Mouse (Mus musculus) CH12.LX (cell line): ENCODE results near the gene Hist1h4c. TPM values are rescaled to one million over a fixed set of nuclear protein-coding genes. Genes with fewer than 3 reads are reported as not detected.

ENCODE experiments used
- DNase-seq: peaks from one replicate; pipeline ENCODE4 v3.0.0-alpha.2; 2013; ENCODE audit errors: extremely low read depth
- H3K27ac ChIP-seq: 2 replicates; pipeline ENCODE4 v1.5.1; 2012; ENCODE audit warnings: low read depth, mild to moderate bottlenecking, control low read depth, moderate library complexity; ENCODE audit not compliant: insufficient read depth
- H3K27me3 ChIP-seq: replicated peaks from 2 replicates; pipeline ENCODE3; 2012; ENCODE audit warnings: inconsistent platforms
- H3K36me3 ChIP-seq, 2 experiments: replicated peaks in 1 of 2; 2 replicates each; pipeline versions ENCODE3 to v1.6.1; 2012; ENCODE audit warnings: inconsistent platforms in 1 of 2, low read length in 1 of 2, mild to moderate bottlenecking in 1 of 2, mixed read lengths in 1 of 2, moderate library complexity in 1 of 2; ENCODE audit not compliant: control insufficient read depth in 1 of 2, insufficient read depth in 1 of 2
- H3K4me1 ChIP-seq, 2 experiments: 2 replicates each; pipeline ENCODE4 v1.6.1; 2012; ENCODE audit warnings: inconsistent platforms in 1 of 2, moderate library complexity in 1 of 2; ENCODE audit not compliant: insufficient read depth in 2 of 2, control insufficient read depth in 1 of 2
- H3K4me2 ChIP-seq: 2 replicates; pipeline ENCODE4 v1.6.1; 2012; ENCODE audit warnings: low read depth, mild to moderate bottlenecking, control low read depth; ENCODE audit not compliant: poor library complexity, insufficient read depth, severe bottlenecking
- H3K4me3 ChIP-seq, 3 experiments: fragments of 150-350 bp in 1 of 3; sonication (generic) in 1 of 3; replicated peaks in 1 of 3; 2 replicates each; pipeline versions ENCODE3 to v1.5.1; 2011 to 2012; ENCODE audit warnings: low read depth in 2 of 3, low read length in 2 of 3, mild to moderate bottlenecking in 2 of 3, moderate library complexity in 2 of 3, control low read depth in 1 of 3, improper control_type of control experiment in 1 of 3, inconsistent platforms in 1 of 3, mixed read lengths in 1 of 3; ENCODE audit not compliant: poor library complexity in 1 of 3
- H3K79me2 ChIP-seq: replicated peaks from 2 replicates; pipeline ENCODE4 v1.6.1; 2012; ENCODE audit warnings: mild to moderate bottlenecking, moderate library complexity; ENCODE audit not compliant: control insufficient read depth, poor library complexity, insufficient read depth, severe bottlenecking; ENCODE audit errors: extremely low read depth
- H3K9ac ChIP-seq: 2 replicates; pipeline ENCODE4 v1.6.1; 2012; ENCODE audit warnings: low read depth, mild to moderate bottlenecking, control low read depth, moderate library complexity; ENCODE audit not compliant: insufficient read depth
- H3K9me3 ChIP-seq: replicated peaks from 2 replicates; pipeline ENCODE3; 2012; ENCODE audit warnings: low read length, inconsistent platforms, mixed read lengths
- BHLHE40 ChIP-seq: IDR thresholded peaks from 2 replicates; pipeline ENCODE4 v1.6.1; 2011; ENCODE audit warnings: mild to moderate bottlenecking, low read depth, low read length, improper control_type of control experiment
- CHD1 ChIP-seq: IDR thresholded peaks from 2 replicates; pipeline ENCODE4 v1.6.1; 2012; ENCODE audit warnings: low read depth, low read length, improper control_type of control experiment, inconsistent platforms
- CHD2 ChIP-seq: IDR thresholded peaks from 2 replicates; pipeline ENCODE4 v1.6.1; 2011; ENCODE audit warnings: low read length, improper control_type of control experiment
- CTCF ChIP-seq, 2 experiments: IDR thresholded peaks in 1 of 2; conservative IDR thresholded peaks in 1 of 2; 2 replicates each; pipeline ENCODE4 v1.5.1; 2011 to 2012; ENCODE audit warnings: low read depth in 2 of 2, low read length in 2 of 2, improper control_type of control experiment in 1 of 2, inconsistent platforms in 1 of 2, mild to moderate bottlenecking in 1 of 2, moderate library complexity in 1 of 2
- E2F4 ChIP-seq: IDR thresholded peaks from 2 replicates; pipeline ENCODE4 v1.6.1; 2011; ENCODE audit warnings: low read depth, low read length, improper control_type of control experiment; ENCODE audit not compliant: insufficient replicate concordance
- ELF1 ChIP-seq: IDR thresholded peaks from 2 replicates; pipeline ENCODE4 v1.6.1; 2014; ENCODE audit warnings: low read depth, mild to moderate bottlenecking, inconsistent platforms, low read length, improper control_type of control experiment
- EP300 ChIP-seq: IDR thresholded peaks from 2 replicates; pipeline ENCODE4 v1.6.1; 2011; ENCODE audit warnings: low read length, improper control_type of control experiment
- ETS1 ChIP-seq: conservative IDR thresholded peaks from 2 replicates; pipeline ENCODE4 v1.6.1; 2012; ENCODE audit warnings: low read depth, mild to moderate bottlenecking, inconsistent platforms, low read length, improper control_type of control experiment, moderate library complexity
- GABPA ChIP-seq: IDR thresholded peaks from 2 replicates; pipeline ENCODE4 v1.6.1; 2012; ENCODE audit warnings: low read depth, low read length, improper control_type of control experiment, inconsistent platforms; ENCODE audit not compliant: insufficient replicate concordance
- HCFC1 ChIP-seq: IDR thresholded peaks from 2 replicates; pipeline ENCODE4 v1.6.1; 2012; ENCODE audit warnings: low read depth, mild to moderate bottlenecking, inconsistent platforms, low read length, improper control_type of control experiment
- JUN ChIP-seq: IDR thresholded peaks from 2 replicates; pipeline ENCODE4 v1.6.1; 2011; ENCODE audit warnings: low read depth, mild to moderate bottlenecking, low read length, improper control_type of control experiment, moderate library complexity; ENCODE audit not compliant: insufficient read depth
- JUND ChIP-seq: conservative IDR thresholded peaks from 2 replicates; pipeline ENCODE4 v1.6.1; 2011; ENCODE audit warnings: low read depth, low read length, improper control_type of control experiment
- KAT2A ChIP-seq: IDR thresholded peaks from 2 replicates; pipeline ENCODE4 v1.6.1; 2012; ENCODE audit warnings: low read length, improper control_type of control experiment, inconsistent platforms; ENCODE audit not compliant: insufficient replicate concordance
- MAFK ChIP-seq: IDR thresholded peaks from 2 replicates; pipeline ENCODE4 v1.6.1; 2011; ENCODE audit warnings: low read length, improper control_type of control experiment; ENCODE audit not compliant: insufficient replicate concordance
- MAZ ChIP-seq: IDR thresholded peaks from 2 replicates; pipeline ENCODE4 v1.6.1; 2012; ENCODE audit warnings: low read depth, mild to moderate bottlenecking, inconsistent platforms, low read length, improper control_type of control experiment, moderate library complexity
- MEF2A ChIP-seq: IDR thresholded peaks from 2 replicates; pipeline ENCODE4 v1.6.1; 2014; ENCODE audit warnings: low read depth, mild to moderate bottlenecking, inconsistent platforms, low read length, improper control_type of control experiment, borderline replicate concordance
- MXI1 ChIP-seq: IDR thresholded peaks from 2 replicates; pipeline ENCODE4 v1.6.1; 2011; ENCODE audit warnings: mild to moderate bottlenecking, low read depth, low read length, improper control_type of control experiment
- MYC ChIP-seq: IDR thresholded peaks from 2 replicates; pipeline ENCODE4 v1.6.1; 2011; ENCODE audit warnings: low read depth, mild to moderate bottlenecking, improper control_type of control experiment, low read length
- NELFE ChIP-seq: IDR thresholded peaks from 2 replicates; pipeline ENCODE4 v1.6.1; 2011; ENCODE audit warnings: low read depth, low read length, improper control_type of control experiment
- NRF1 ChIP-seq: IDR thresholded peaks from 2 replicates; pipeline ENCODE4 v1.6.1; 2014; ENCODE audit warnings: low read depth, mild to moderate bottlenecking, inconsistent platforms, low read length, improper control_type of control experiment, moderate library complexity
- PAX5 ChIP-seq: IDR thresholded peaks from 2 replicates; pipeline ENCODE4 v1.6.1; 2012; ENCODE audit warnings: low read length, inconsistent platforms, mixed read lengths
- POLR2A ChIP-seq: IDR thresholded peaks from 2 replicates; pipeline ENCODE4 v1.6.1; 2011; ENCODE audit warnings: low read depth, mild to moderate bottlenecking, improper control_type of control experiment, low read length
- POLR2AphosphoS2 ChIP-seq: IDR thresholded peaks from 2 replicates; pipeline ENCODE4 v1.6.1; 2011; ENCODE audit warnings: low read depth, low read length, improper control_type of control experiment
- RAD21 ChIP-seq: IDR thresholded peaks from 2 replicates; pipeline ENCODE4 v1.6.1; 2011; ENCODE audit warnings: low read depth, mild to moderate bottlenecking, low read length, improper control_type of control experiment, moderate library complexity
- RCOR1 ChIP-seq: conservative IDR thresholded peaks from 2 replicates; pipeline ENCODE4 v1.6.1; 2012; ENCODE audit warnings: low read depth, mild to moderate bottlenecking, inconsistent platforms, low read length, improper control_type of control experiment
- SIN3A ChIP-seq: IDR thresholded peaks from 2 replicates; pipeline ENCODE4 v1.6.1; 2012; ENCODE audit warnings: low read length, improper control_type of control experiment, inconsistent platforms
- SMC3 ChIP-seq: IDR thresholded peaks from 2 replicates; pipeline ENCODE4 v1.6.1; 2011; ENCODE audit warnings: low read depth, low read length, improper control_type of control experiment
- TBP ChIP-seq: conservative IDR thresholded peaks from 2 replicates; pipeline ENCODE4 v1.6.1; 2011; ENCODE audit warnings: low read depth, low read length, improper control_type of control experiment
- TCF12 ChIP-seq: IDR thresholded peaks from 2 replicates; pipeline ENCODE4 v1.6.1; 2014; ENCODE audit warnings: low read depth, mild to moderate bottlenecking, inconsistent platforms, low read length, improper control_type of control experiment
- UBTF ChIP-seq: IDR thresholded peaks from 2 replicates; pipeline ENCODE4 v1.6.1; 2012; ENCODE audit warnings: low read depth, mild to moderate bottlenecking, inconsistent platforms, low read length, improper control_type of control experiment, moderate library complexity
- USF1 ChIP-seq: IDR thresholded peaks from 2 replicates; pipeline ENCODE4 v1.6.1; 2014; ENCODE audit warnings: low read depth, mild to moderate bottlenecking, inconsistent platforms, low read length, improper control_type of control experiment
- USF2 ChIP-seq: conservative IDR thresholded peaks from 2 replicates; pipeline ENCODE4 v1.6.1; 2011; ENCODE audit warnings: low read depth, low read length, improper control_type of control experiment
- ZC3H11A ChIP-seq: IDR thresholded peaks from 2 replicates; pipeline ENCODE4 v1.6.1; 2012; ENCODE audit warnings: low read depth, mild to moderate bottlenecking, inconsistent platforms, low read length, improper control_type of control experiment
- ZKSCAN1 ChIP-seq: IDR thresholded peaks from 2 replicates; pipeline ENCODE4 v1.6.1; 2012; ENCODE audit warnings: low read depth, inconsistent platforms, low read length, improper control_type of control experiment, borderline replicate concordance
- ZMIZ1 ChIP-seq: IDR thresholded peaks from 2 replicates; pipeline ENCODE4 v1.6.1; 2012; ENCODE audit warnings: low read depth, mild to moderate bottlenecking, inconsistent platforms, low read length, improper control_type of control experiment
- ZNF384 ChIP-seq: IDR thresholded peaks from 2 replicates; pipeline ENCODE4 v1.6.1; 2012; ENCODE audit warnings: low read depth, low read length, improper control_type of control experiment, inconsistent platforms
- dilution Hi-C: fragments of 300-500 bp; cut with MboI; formaldehyde crosslinking; loops from 2 replicates; pipeline ENCODE4 v1.14.3; 2020; ENCODE audit warnings: low sequenced_read_pairs; ENCODE audit not compliant: extremely low pct_unique_long_range_greater_than_20kb, extremely low pct_ligation_motif_present
- in situ Hi-C: fragments of 300-500 bp; cut with MboI; formaldehyde crosslinking; loops from 3 replicates; pipeline ENCODE4 v1.14.3; 2019; ENCODE audit warnings: low sequenced_read_pairs, low pct_ligation_motif_present, low pct_unique_long_range_greater_than_20kb, mixed read lengths
- polyA plus RNA-seq: library from polyadenylated mRNA; unstranded; fragments of >175 nt; gene quantifications from 2 replicates; pipeline ENCODE4 v1.2.1, GENCODE M21; 2012; ENCODE audit warnings: low read depth; ENCODE audit not compliant: insufficient read length
- total RNA-seq, 2 experiments: library from RNA; depleted of rRNA; stranded (reverse); fragments of 300-350 nt in 1 of 2; fragments of >200 nt in 1 of 2; gene quantifications; 2 replicates each; pipeline ENCODE4 v1.2.3; 2012 to 2014

Gene Hist1h4c
- total and polyA plus RNA-seq, 3 experiments: 1.2 to 1,374 (median 6.9) TPM

GRCm38 (mm10) chr13:23744421-23745380, 46.4 kb upstream of the Hist1h4c start:
- Histone ChIP-seq H3K36me3 (no peaks in the 10 kb centered on the region), H3K4me2 (peak overlapping the region; percentile 74; the same call in 1 of the 2 replicates), H3K4me1 (peaks cover 3 to 38% of the 10 kb centered on the region in 2 experiments; a peak in 3 of 4 replicates), H3K9ac (peak overlapping the region; percentile 74; the same call in 1 of the 2 replicates), H3K4me3 (peak overlapping the region; percentile 13 to 47 (median 33)), H3K27me3 (no peaks in the 10 kb centered on the region), H3K9me3 (no peaks in the 10 kb centered on the region), H3K27ac (peak overlapping the region; percentile 85), H3K79me2 (no peaks in the 10 kb centered on the region)
- DNase-seq: no peak
- in situ Hi-C loops (no loop called here), dilution Hi-C loops (loop anchor here (10.0 kb wide), 1 partner anchor 50 kb away; the partner anchor contains the start of genes Hist1h1t and Hist1h4c)
- TF ChIP-seq MAZ (peak; percentile 66; the same call in 1 of the 2 replicates), ELF1 (no peak), ETS1 (peak; percentile 49; the same call in 1 of the 2 replicates), EP300 (no peak), ZNF384 (no peak), E2F4 (0 out of 2 replicates have a peak, but pooled peaks have one; percentile 3), NELFE (peak; percentile 82; the same call in 1 of the 2 replicates), NRF1 (no peak), TBP (peak; percentile 46; the same call in 1 of the 2 replicates), JUND (no peak), CTCF (conservative IDR thresholded peaks at IDR 0.05 in 1 of 2, IDR thresholded peaks at IDR 0.05 in 1 of 2; ENCODE audit: low read depth in 2 of 2, low read length in 2 of 2) (no peak), MYC (no peak; the same call in 1 of the 2 replicates), RAD21 (no peak), GABPA (no peak), PAX5 (no peak), ZMIZ1 (peak; percentile 99), HCFC1 (peak; percentile 39; the same call in 1 of the 2 replicates), KAT2A (0 out of 2 replicates have a peak, but pooled peaks have one; percentile 44), USF1 (no peak), ZC3H11A (no peak), MEF2A (0 out of 2 replicates have a peak, but pooled peaks have one; percentile 11), POLR2AphosphoS2 (peak; percentile 100), SMC3 (peak; percentile 8), BHLHE40 (no peak), SIN3A (peak; percentile 84; the same call in 1 of the 2 replicates), USF2 (peak; percentile 12; the same call in 1 of the 2 replicates), TCF12 (no peak), CHD2 (peak; percentile 79), MAFK (peak; percentile 41; the same call in 1 of the 2 replicates), POLR2A (peak; percentile 58; the same call in 1 of the 2 replicates), UBTF (0 out of 2 replicates have a peak, but pooled peaks have one; percentile 94), RCOR1 (peak; percentile 97), CHD1 (peak; percentile 95), ZKSCAN1 (no peak), MXI1 (peak; percentile 74), JUN (0 out of 2 replicates have a peak, but pooled peaks have one; percentile 22)
